Comparison of ENCODE assay signal across 16 mouse cellular contexts in genomic region chr8:108277960-108278359, GRCm38 (mm10).
"Had no signal": no experiment of that assay in that cellular context is flagged by ENCODE, and none has a peak within 500 bp of the region (broad histone marks: within the 10 kb centered on the region; RNA-seq: fewer than 3 reads in every experiment).

No protein-coding gene starts in this region.

- H3K27me3 ChIP-seq: liver, embryonic 13.5 days; liver, embryonic 15.5 days; megakaryocyte, embryonic 14.5 days; midbrain, embryonic 13.5 days; midbrain, embryonic 15.5 days; neural tube, embryonic 12.5 days; stomach, embryonic 15.5 days had no signal

- H3K4me3 ChIP-seq: liver, embryonic 13.5 days; liver, embryonic 15.5 days; megakaryocyte, embryonic 14.5 days; midbrain, embryonic 13.5 days; midbrain, embryonic 15.5 days; neural tube, embryonic 12.5 days; stomach, embryonic 15.5 days had no signal

- H3K4me1 ChIP-seq: liver, embryonic 13.5 days; liver, embryonic 15.5 days; megakaryocyte, embryonic 14.5 days; neural tube, embryonic 12.5 days; stomach, embryonic 15.5 days had no signal

- H3K9me3 ChIP-seq: liver, embryonic 13.5 days; liver, embryonic 15.5 days; midbrain, embryonic 13.5 days; midbrain, embryonic 15.5 days; neural tube, embryonic 12.5 days; stomach, embryonic 15.5 days had no signal

- H3K9ac ChIP-seq: liver, embryonic 13.5 days; liver, embryonic 15.5 days; liver, postnatal 0 days; midbrain, embryonic 13.5 days; midbrain, embryonic 15.5 days; neural tube, embryonic 12.5 days; stomach, embryonic 15.5 days had no signal

- ATAC-seq: liver, postnatal 0 days; midbrain, embryonic 13.5 days; midbrain, embryonic 15.5 days had no signal

- H3K4me2 ChIP-seq: liver, embryonic 11.5 days; liver, embryonic 13.5 days; liver, embryonic 15.5 days; midbrain, embryonic 11.5 days; midbrain, embryonic 13.5 days; midbrain, embryonic 15.5 days; neural tube, embryonic 12.5 days; stomach, embryonic 15.5 days had no signal

- H3K27ac ChIP-seq: liver, embryonic 13.5 days; liver, embryonic 15.5 days; macrophage; midbrain, embryonic 13.5 days; midbrain, embryonic 15.5 days; neural tube, embryonic 12.5 days; stomach, embryonic 15.5 days; stomach, postnatal 0 days had no signal

- DNase-seq: liver; liver, embryonic 13.5 days; liver, postnatal 0 days; right cerebral cortex, postnatal 14 days; thymus, postnatal 14 days; thymus, postnatal 36 days had no signal

- H3K36me3 ChIP-seq: liver, embryonic 13.5 days; liver, embryonic 15.5 days; midbrain, embryonic 13.5 days; midbrain, embryonic 15.5 days; neural tube, embryonic 12.5 days; stomach, embryonic 15.5 days had no signal
